Mouse (Mus musculus) neural tube, embryonic 12.5 days (tissue): Measurements from ENCODE around the gene Acad10. TPM values are rescaled to one million over a fixed set of nuclear protein-coding genes. Genes with fewer than 3 reads are reported as not detected.
A peak's percentile ranks its signal among the peaks of the same experiment; 100 is the strongest.

Experiments
- ATAC-seq: fragments of 200-750 bp; cut with Nextera tagmentation; 2 replicates; pipeline ENCODE4 v1.8.0; 2017; ENCODE audit warnings: low read depth, mild to moderate bottlenecking, moderate TSS enrichment, moderate library complexity; ENCODE audit not compliant: low FRiP score
- H3K27ac ChIP-seq: fragments of 300-500 bp; sonication (generic); 2 replicates; pipeline ENCODE4 v1.5.1; 2016
- H3K27me3 ChIP-seq: fragments of 300-500 bp; sonication (generic); replicated peaks from 2 replicates; pipeline ENCODE4 v1.6.1; 2016; ENCODE audit warnings: mild to moderate bottlenecking
- H3K36me3 ChIP-seq: fragments of 300-500 bp; sonication (generic); 2 replicates; pipeline ENCODE4 v1.6.1; 2016; ENCODE audit warnings: mild to moderate bottlenecking
- H3K4me1 ChIP-seq: fragments of 300-500 bp; sonication (generic); 2 replicates; pipeline ENCODE4 v1.6.1; 2016
- H3K4me2 ChIP-seq: fragments of 300-500 bp; sonication (generic); replicated peaks from 2 replicates; pipeline ENCODE4 v1.6.1; 2016; ENCODE audit warnings: mild to moderate bottlenecking
- H3K4me3 ChIP-seq: fragments of 300-500 bp; sonication (generic); 2 replicates; pipeline ENCODE4 v1.5.1; 2016
- H3K9ac ChIP-seq: fragments of 300-500 bp; sonication (generic); 2 replicates; pipeline ENCODE4 v1.6.1; 2016; ENCODE audit warnings: mild to moderate bottlenecking
- H3K9me3 ChIP-seq: fragments of 300-500 bp; sonication (generic); 2 replicates; pipeline ENCODE4 v1.6.1; 2016; ENCODE audit warnings: mild to moderate bottlenecking
- WGBS: fragments of 180-500 bp; shearing (Covaris S2); methylation state at CpG from one replicate; pipeline ENCODE4 v1.1.7; 2016; 5-methylcytosine and 5-hydroxymethylcytosine counted together
- polyA plus RNA-seq: library from polyadenylated mRNA; unstranded; fragments of >200 nt; fragmentation: Nextera tagmentation; extraction: Ambion mirVana; gene quantifications from 2 replicates; pipeline ENCODE4 v1.2.1, GENCODE M21; 2016

Gene Acad10
- polyA plus RNA-seq, 1 experiment from 2014 or later: 1.7 TPM

- 5% methylated on average over 33 of the region's 33 CpGs for WGBS
- Histone ChIP-seq H3K27me3 (no peaks in the 10 kb centered on the region), H3K4me3 (peak overlapping the region; percentile 61), H3K36me3 (no peaks in the 10 kb centered on the region), H3K9me3 (no peaks in the 10 kb centered on the region), H3K27ac (no peak overlapping the region), H3K4me1 (peaks cover 8% of the 10 kb centered on the region), H3K4me2 (peak overlapping the region; percentile 97), H3K9ac (peak overlapping the region; percentile 68)
- peak; percentile 61 for ATAC-seq
These were observed 67.4 kb downstream of the Acad10 start for GRCm38 (mm10) chr5:121592816-121593407.

GRCm38 (mm10) chr5:121592064-121592815 lies 68.1 kb downstream of the Acad10 start:
- no peak overlapping the region for H3K9ac ChIP-seq

GRCm38 (mm10) chr5:121591417-121592063 lies 68.8 kb downstream of the Acad10 start:
- H3K4me3 ChIP-seq: no peak overlapping the region
- 84% methylated on average over 11 of the region's 11 CpGs for WGBS
- no peaks in the 10 kb centered on the region for H3K27me3 ChIP-seq
- peaks cover 8% of the 10 kb centered on the region for H3K4me1 ChIP-seq
- peak overlapping the region; percentile 97; the same call in 1 of the 2 replicates for H3K4me2 ChIP-seq
- H3K9ac ChIP-seq: no peak overlapping the region
- no peak overlapping the region for H3K27ac ChIP-seq
- no peaks in the 10 kb centered on the region for H3K36me3 ChIP-seq
- H3K9me3 ChIP-seq: no peaks in the 10 kb centered on the region
- no peak for ATAC-seq

More at GRCm38 (mm10) chr5:121592064-121592815, 68.1 kb downstream of the Acad10 start:
- H3K4me2 ChIP-seq: peak overlapping the region; percentile 97
- no peaks in the 10 kb centered on the region for H3K9me3 ChIP-seq
- no peak overlapping the region for H3K27ac ChIP-seq
- H3K36me3 ChIP-seq: no peaks in the 10 kb centered on the region
- H3K4me1 ChIP-seq: peaks cover 8% of the 10 kb centered on the region
- ATAC-seq: no peak
- 66% methylated on average over 11 of the region's 11 CpGs for WGBS
- H3K4me3 ChIP-seq: no peak overlapping the region
- H3K27me3 ChIP-seq: no peaks in the 10 kb centered on the region

GRCm38 (mm10) chr5:121589928-121590327 lies 70.4 kb downstream of the Acad10 start:
- no peaks in the 10 kb centered on the region for H3K36me3 ChIP-seq
- H3K4me2 ChIP-seq: no peak overlapping the region
- no peaks in the 10 kb centered on the region for H3K27me3 ChIP-seq
- H3K4me3 ChIP-seq: no peak overlapping the region
- no peaks in the 10 kb centered on the region for H3K9me3 ChIP-seq
- peaks cover 8% of the 10 kb centered on the region for H3K4me1 ChIP-seq
- ATAC-seq: no peak
- H3K9ac ChIP-seq: no peak overlapping the region
- no peak overlapping the region for H3K27ac ChIP-seq
- 80% methylated on average over 6 of the region's 6 CpGs for WGBS

DNA sequence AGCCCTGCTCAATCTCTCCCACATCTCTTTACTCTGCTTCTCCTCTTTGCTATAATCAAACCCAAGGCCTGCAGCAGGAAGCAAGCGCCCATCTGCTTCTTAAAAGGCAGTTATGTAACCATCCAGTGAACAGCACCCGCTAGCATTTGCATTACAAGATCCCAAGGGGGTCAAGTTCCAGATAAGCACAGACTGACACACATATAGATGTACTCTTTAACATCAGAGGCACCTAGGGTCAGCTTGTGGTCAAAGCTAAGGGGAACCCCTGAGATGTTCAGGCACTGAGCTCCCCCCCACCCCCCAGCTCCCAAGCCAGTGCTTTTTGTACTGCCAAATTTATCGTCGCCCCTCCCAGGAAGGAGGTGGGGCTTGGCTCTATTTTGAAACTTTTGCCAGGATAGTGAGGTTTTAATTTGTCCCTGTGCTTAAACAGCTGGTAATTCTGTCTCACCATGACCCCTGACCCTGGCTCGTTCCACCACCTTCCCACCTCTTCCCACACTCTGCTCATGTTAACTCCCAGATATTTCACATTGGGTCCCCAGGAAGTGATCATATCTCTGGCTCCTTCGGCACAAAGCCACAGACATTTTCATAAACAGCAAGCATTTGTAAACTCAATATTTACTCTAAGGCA lies 73.8 kb downstream of the Acad10 start:
- H3K4me1 ChIP-seq: no peaks in the 10 kb centered on the region
- no peaks in the 10 kb centered on the region for H3K9me3 ChIP-seq
- no peak overlapping the region for H3K4me3 ChIP-seq
- 70% methylated on average over 6 of the region's 6 CpGs for WGBS
- H3K9ac ChIP-seq: no peak overlapping the region
- H3K36me3 ChIP-seq: no peaks in the 10 kb centered on the region
- H3K27ac ChIP-seq: no peak overlapping the region
- no peak overlapping the region for H3K4me2 ChIP-seq
- no peaks in the 10 kb centered on the region for H3K27me3 ChIP-seq
- no peak for ATAC-seq

DNA sequence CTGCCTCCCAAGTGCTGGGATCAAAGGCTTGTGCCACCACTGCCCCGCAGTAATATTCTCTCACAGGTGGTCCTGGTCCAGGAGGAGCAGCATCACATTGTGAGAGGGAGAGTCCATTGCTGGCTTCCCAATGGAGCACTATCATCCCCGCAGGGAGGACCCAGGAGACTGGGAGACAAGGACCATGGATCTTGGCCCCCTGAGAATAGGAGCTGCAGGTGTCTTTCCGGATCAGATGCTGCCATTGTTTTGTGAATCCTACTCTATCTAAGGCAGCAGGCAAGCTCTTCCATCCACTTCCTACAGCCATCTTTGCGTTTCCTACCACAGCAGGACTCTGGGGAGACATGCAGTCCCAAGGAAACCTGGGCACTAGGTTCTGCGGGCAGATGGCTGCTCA lies 74.6 kb downstream of the Acad10 start:
- 78% methylated on average over 5 of the region's 5 CpGs for WGBS
- no peaks in the 10 kb centered on the region for H3K27me3 ChIP-seq
- H3K27ac ChIP-seq: no peak overlapping the region
- no peak for ATAC-seq
- no peak overlapping the region for H3K4me3 ChIP-seq
- no peak overlapping the region for H3K4me2 ChIP-seq
- H3K9ac ChIP-seq: no peak overlapping the region
- no peaks in the 10 kb centered on the region for H3K9me3 ChIP-seq
- H3K36me3 ChIP-seq: no peaks in the 10 kb centered on the region
- no peaks in the 10 kb centered on the region for H3K4me1 ChIP-seq

- Histone ChIP-seq H3K9ac (no peak overlapping the region), H3K27me3 (no peaks in the 10 kb centered on the region), H3K4me1 (no peaks in the 10 kb centered on the region), H3K27ac (no peak overlapping the region), H3K4me3 (no peak overlapping the region), H3K9me3 (no peaks in the 10 kb centered on the region), H3K36me3 (no peaks in the 10 kb centered on the region), H3K4me2 (no peak overlapping the region)
- ATAC-seq: no peak
- WGBS: 97% methylated on average over 10 of the region's 10 CpGs
These were observed 75.3 kb downstream of the Acad10 start for GRCm38 (mm10) chr5:121585005-121585404.

GRCm38 (mm10) chr5:121583765-121584501 lies 76.4 kb downstream of the Acad10 start:
- Histone ChIP-seq H3K27me3 (no peaks in the 10 kb centered on the region), H3K4me1 (no peaks in the 10 kb centered on the region), H3K4me3 (no peak overlapping the region), H3K27ac (no peak overlapping the region), H3K9me3 (no peaks in the 10 kb centered on the region), H3K9ac (no peak overlapping the region), H3K36me3 (peaks cover 7% of the 10 kb centered on the region), H3K4me2 (no peak overlapping the region)
- WGBS: 62% methylated on average over 12 of the region's 12 CpGs
- no peak for ATAC-seq

DNA sequence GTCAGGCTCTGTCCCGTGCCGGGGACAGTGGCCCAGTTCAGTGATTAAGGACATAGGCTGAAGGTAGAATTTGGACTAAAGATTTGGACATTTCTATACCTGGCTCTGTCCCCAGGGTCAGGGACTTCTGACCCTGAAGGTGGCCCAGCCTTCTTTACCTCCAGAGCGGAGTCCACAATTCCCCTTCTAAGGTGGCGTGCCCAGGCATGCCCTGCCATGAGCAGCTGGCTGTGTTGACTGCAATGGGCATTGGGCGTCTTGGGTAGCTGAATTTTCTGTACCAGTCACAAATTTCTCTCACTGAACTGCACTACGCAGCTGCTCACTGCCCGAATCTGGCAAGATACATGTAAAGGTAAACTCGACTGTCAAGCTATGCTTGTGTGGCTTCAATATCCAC lies 78.4 kb downstream of the Acad10 start:
- no peak overlapping the region for H3K27ac ChIP-seq
- H3K27me3 ChIP-seq: no peaks in the 10 kb centered on the region
- WGBS: 95% methylated on average over 8 of the region's 8 CpGs
- ATAC-seq: no peak
- H3K4me1 ChIP-seq: no peaks in the 10 kb centered on the region
- no peak overlapping the region for H3K4me3 ChIP-seq
- no peak overlapping the region for H3K4me2 ChIP-seq
- H3K9ac ChIP-seq: no peak overlapping the region
- peaks cover 7% of the 10 kb centered on the region for H3K36me3 ChIP-seq
- H3K9me3 ChIP-seq: no peaks in the 10 kb centered on the region

- no peaks in the 10 kb centered on the region for H3K4me1 ChIP-seq
- H3K9me3 ChIP-seq: no peaks in the 10 kb centered on the region
- peaks cover 14% of the 10 kb centered on the region for H3K36me3 ChIP-seq
- no peak overlapping the region for H3K9ac ChIP-seq
- ATAC-seq: no peak
- no peak overlapping the region for H3K4me2 ChIP-seq
- 93% methylated on average over 11 of the region's 11 CpGs for WGBS
- no peaks in the 10 kb centered on the region for H3K27me3 ChIP-seq
- no peak overlapping the region for H3K27ac ChIP-seq
- H3K4me3 ChIP-seq: no peak overlapping the region
These were observed 83.3 kb downstream of the Acad10 start for GRCm38 (mm10) chr5:121576927-121577488.

- ATAC-seq: no peak
- H3K36me3 ChIP-seq: peaks cover 19% of the 10 kb centered on the region
- 93% methylated on average over 11 of the region's 11 CpGs for WGBS
These were observed 84.4 kb downstream of the Acad10 start for GRCm38 (mm10) chr5:121575867-121576266.

More at GRCm38 (mm10) chr5:121575867-121576266, 84.4 kb downstream of the Acad10 start:
- no peak overlapping the region for H3K4me2 ChIP-seq
- no peak overlapping the region for H3K27ac ChIP-seq
- no peaks in the 10 kb centered on the region for H3K27me3 ChIP-seq
- H3K9me3 ChIP-seq: no peaks in the 10 kb centered on the region
- no peak overlapping the region for H3K4me3 ChIP-seq
- H3K4me1 ChIP-seq: no peaks in the 10 kb centered on the region
- H3K9ac ChIP-seq: no peak overlapping the region
